Mouse (Mus musculus) CH12.LX (cell line): ENCODE data around the gene Zdhhc19. TPM values are rescaled to one million over a fixed set of nuclear protein-coding genes. Genes with fewer than 3 reads are reported as not detected.
A peak's percentile ranks its signal among the peaks of the same experiment; 100 is the strongest.

Experiments used
- DNase-seq: peaks from one replicate; pipeline ENCODE4 v3.0.0-alpha.2; 2013; ENCODE audit errors: extremely low read depth
- H3K27ac ChIP-seq: 2 replicates; pipeline ENCODE4 v1.5.1; 2012; ENCODE audit warnings: low read depth, mild to moderate bottlenecking, control low read depth, moderate library complexity; ENCODE audit not compliant: insufficient read depth
- H3K27me3 ChIP-seq: replicated peaks from 2 replicates; pipeline ENCODE3; 2012; ENCODE audit warnings: inconsistent platforms
- H3K36me3 ChIP-seq, 2 experiments: replicated peaks in 1 of 2; 2 replicates each; pipeline versions ENCODE3 to v1.6.1; 2012; ENCODE audit warnings: inconsistent platforms in 1 of 2, low read length in 1 of 2, mild to moderate bottlenecking in 1 of 2, mixed read lengths in 1 of 2, moderate library complexity in 1 of 2; ENCODE audit not compliant: control insufficient read depth in 1 of 2, insufficient read depth in 1 of 2
- H3K4me1 ChIP-seq, 2 experiments: 2 replicates each; pipeline ENCODE4 v1.6.1; 2012; ENCODE audit warnings: inconsistent platforms in 1 of 2, moderate library complexity in 1 of 2; ENCODE audit not compliant: insufficient read depth in 2 of 2, control insufficient read depth in 1 of 2
- H3K4me2 ChIP-seq: 2 replicates; pipeline ENCODE4 v1.6.1; 2012; ENCODE audit warnings: low read depth, mild to moderate bottlenecking, control low read depth; ENCODE audit not compliant: poor library complexity, insufficient read depth, severe bottlenecking
- H3K4me3 ChIP-seq, 3 experiments: fragments of 150-350 bp in 1 of 3; sonication (generic) in 1 of 3; replicated peaks in 1 of 3; 2 replicates each; pipeline versions ENCODE3 to v1.5.1; 2011 to 2012; ENCODE audit warnings: low read depth in 2 of 3, low read length in 2 of 3, mild to moderate bottlenecking in 2 of 3, moderate library complexity in 2 of 3, control low read depth in 1 of 3, improper control_type of control experiment in 1 of 3, inconsistent platforms in 1 of 3, mixed read lengths in 1 of 3; ENCODE audit not compliant: poor library complexity in 1 of 3
- H3K79me2 ChIP-seq: replicated peaks from 2 replicates; pipeline ENCODE4 v1.6.1; 2012; ENCODE audit warnings: mild to moderate bottlenecking, moderate library complexity; ENCODE audit not compliant: control insufficient read depth, poor library complexity, insufficient read depth, severe bottlenecking; ENCODE audit errors: extremely low read depth
- H3K9ac ChIP-seq: 2 replicates; pipeline ENCODE4 v1.6.1; 2012; ENCODE audit warnings: low read depth, mild to moderate bottlenecking, control low read depth, moderate library complexity; ENCODE audit not compliant: insufficient read depth
- H3K9me3 ChIP-seq: replicated peaks from 2 replicates; pipeline ENCODE3; 2012; ENCODE audit warnings: low read length, inconsistent platforms, mixed read lengths
- CHD1 ChIP-seq: IDR thresholded peaks from 2 replicates; pipeline ENCODE4 v1.6.1; 2012; ENCODE audit warnings: low read depth, low read length, improper control_type of control experiment, inconsistent platforms
- CTCF ChIP-seq, 2 experiments: IDR thresholded peaks in 1 of 2; conservative IDR thresholded peaks in 1 of 2; 2 replicates each; pipeline ENCODE4 v1.5.1; 2011 to 2012; ENCODE audit warnings: low read depth in 2 of 2, low read length in 2 of 2, improper control_type of control experiment in 1 of 2, inconsistent platforms in 1 of 2, mild to moderate bottlenecking in 1 of 2, moderate library complexity in 1 of 2
- ELF1 ChIP-seq: IDR thresholded peaks from 2 replicates; pipeline ENCODE4 v1.6.1; 2014; ENCODE audit warnings: low read depth, mild to moderate bottlenecking, inconsistent platforms, low read length, improper control_type of control experiment
- EP300 ChIP-seq: IDR thresholded peaks from 2 replicates; pipeline ENCODE4 v1.6.1; 2011; ENCODE audit warnings: low read length, improper control_type of control experiment
- GABPA ChIP-seq: IDR thresholded peaks from 2 replicates; pipeline ENCODE4 v1.6.1; 2012; ENCODE audit warnings: low read depth, low read length, improper control_type of control experiment, inconsistent platforms; ENCODE audit not compliant: insufficient replicate concordance
- HCFC1 ChIP-seq: IDR thresholded peaks from 2 replicates; pipeline ENCODE4 v1.6.1; 2012; ENCODE audit warnings: low read depth, mild to moderate bottlenecking, inconsistent platforms, low read length, improper control_type of control experiment
- IRF4 ChIP-seq: IDR thresholded peaks from 2 replicates; pipeline ENCODE4 v1.6.1; 2014; ENCODE audit warnings: low read depth, mild to moderate bottlenecking, inconsistent platforms, low read length, improper control_type of control experiment
- KAT2A ChIP-seq: IDR thresholded peaks from 2 replicates; pipeline ENCODE4 v1.6.1; 2012; ENCODE audit warnings: low read length, improper control_type of control experiment, inconsistent platforms; ENCODE audit not compliant: insufficient replicate concordance
- MAZ ChIP-seq: IDR thresholded peaks from 2 replicates; pipeline ENCODE4 v1.6.1; 2012; ENCODE audit warnings: low read depth, mild to moderate bottlenecking, inconsistent platforms, low read length, improper control_type of control experiment, moderate library complexity
- POLR2A ChIP-seq: IDR thresholded peaks from 2 replicates; pipeline ENCODE4 v1.6.1; 2011; ENCODE audit warnings: low read depth, mild to moderate bottlenecking, improper control_type of control experiment, low read length
- SIN3A ChIP-seq: IDR thresholded peaks from 2 replicates; pipeline ENCODE4 v1.6.1; 2012; ENCODE audit warnings: low read length, improper control_type of control experiment, inconsistent platforms
- TBP ChIP-seq: conservative IDR thresholded peaks from 2 replicates; pipeline ENCODE4 v1.6.1; 2011; ENCODE audit warnings: low read depth, low read length, improper control_type of control experiment
- TCF12 ChIP-seq: IDR thresholded peaks from 2 replicates; pipeline ENCODE4 v1.6.1; 2014; ENCODE audit warnings: low read depth, mild to moderate bottlenecking, inconsistent platforms, low read length, improper control_type of control experiment
- USF1 ChIP-seq: IDR thresholded peaks from 2 replicates; pipeline ENCODE4 v1.6.1; 2014; ENCODE audit warnings: low read depth, mild to moderate bottlenecking, inconsistent platforms, low read length, improper control_type of control experiment
- USF2 ChIP-seq: conservative IDR thresholded peaks from 2 replicates; pipeline ENCODE4 v1.6.1; 2011; ENCODE audit warnings: low read depth, low read length, improper control_type of control experiment
- ZC3H11A ChIP-seq: IDR thresholded peaks from 2 replicates; pipeline ENCODE4 v1.6.1; 2012; ENCODE audit warnings: low read depth, mild to moderate bottlenecking, inconsistent platforms, low read length, improper control_type of control experiment
- ZKSCAN1 ChIP-seq: IDR thresholded peaks from 2 replicates; pipeline ENCODE4 v1.6.1; 2012; ENCODE audit warnings: low read depth, inconsistent platforms, low read length, improper control_type of control experiment, borderline replicate concordance
- ZMIZ1 ChIP-seq: IDR thresholded peaks from 2 replicates; pipeline ENCODE4 v1.6.1; 2012; ENCODE audit warnings: low read depth, mild to moderate bottlenecking, inconsistent platforms, low read length, improper control_type of control experiment
- ZNF384 ChIP-seq: IDR thresholded peaks from 2 replicates; pipeline ENCODE4 v1.6.1; 2012; ENCODE audit warnings: low read depth, low read length, improper control_type of control experiment, inconsistent platforms
- dilution Hi-C: fragments of 300-500 bp; cut with MboI; formaldehyde crosslinking; loops from 2 replicates; pipeline ENCODE4 v1.14.3; 2020; ENCODE audit warnings: low sequenced_read_pairs; ENCODE audit not compliant: extremely low pct_unique_long_range_greater_than_20kb, extremely low pct_ligation_motif_present
- in situ Hi-C: fragments of 300-500 bp; cut with MboI; formaldehyde crosslinking; loops from 3 replicates; pipeline ENCODE4 v1.14.3; 2019; ENCODE audit warnings: low sequenced_read_pairs, low pct_ligation_motif_present, low pct_unique_long_range_greater_than_20kb, mixed read lengths
- polyA plus RNA-seq: library from polyadenylated mRNA; unstranded; fragments of >175 nt; gene quantifications from 2 replicates; pipeline ENCODE4 v1.2.1, GENCODE M21; 2012; ENCODE audit warnings: low read depth; ENCODE audit not compliant: insufficient read length
- total RNA-seq, 2 experiments: library from RNA; depleted of rRNA; stranded (reverse); fragments of 300-350 nt in 1 of 2; fragments of >200 nt in 1 of 2; gene quantifications; 2 replicates each; pipeline ENCODE4 v1.2.3; 2012 to 2014

Gene Zdhhc19
- total and polyA plus RNA-seq, 3 experiments = not detected

GRCm38 (mm10) chr16:32599151-32599550, 103.1 kb downstream of the Zdhhc19 start:
- Histone ChIP-seq H3K4me1 (peaks cover 5 to 10% of the 10 kb centered on the region in 2 experiments; a peak in 3 of 4 replicates), H3K9me3 (no peaks in the 10 kb centered on the region), H3K9ac (no peak overlapping the region), H3K4me2 (no peak overlapping the region), H3K79me2 (no peaks in the 10 kb centered on the region), H3K4me3 (no peak overlapping the region), H3K27ac (no peak overlapping the region), H3K27me3 (no peaks in the 10 kb centered on the region), H3K36me3 (no peaks in the 10 kb centered on the region)
- in situ Hi-C loops = no loop called here
- TF ChIP-seq KAT2A (no peak), POLR2A (no peak), EP300 (no peak), SIN3A (no peak)
- DNase-seq = no peak
- dilution Hi-C loops = no loop called here

- H3K36me3 ChIP-seq = no peaks in the 10 kb centered on the region
- H3K27me3 ChIP-seq = no peaks in the 10 kb centered on the region
- dilution Hi-C loops (no loop called here), in situ Hi-C loops (no loop called here)
- H3K9me3 ChIP-seq = no peaks in the 10 kb centered on the region
- no peaks in the 10 kb centered on the region for H3K79me2 ChIP-seq
- H3K4me1 ChIP-seq = peaks cover 4 to 5% of the 10 kb centered on the region in 2 experiments; a peak in 3 of 4 replicates
- no peak overlapping the region for H3K4me3 ChIP-seq
- H3K9ac ChIP-seq = no peak overlapping the region
- TF ChIP-seq HCFC1 (no peak), ZKSCAN1 (no peak), CTCF (conservative IDR thresholded peaks at IDR 0.05 in 1 of 2, IDR thresholded peaks at IDR 0.05 in 1 of 2; ENCODE audit: low read depth in 2 of 2, low read length in 2 of 2) (no peak), USF2 (no peak), ZMIZ1 (no peak)
- TF ChIP-seq, all 38 proteins: peak for 0
- Histone ChIP-seq H3K4me2 (no peak overlapping the region), H3K27ac (no peak overlapping the region)
- no peak for DNase-seq
These were observed 106.2 kb downstream of the Zdhhc19 start for GRCm38 (mm10) chr16:32602193-32602685.

- no peaks in the 10 kb centered on the region for H3K27me3 ChIP-seq
- TF ChIP-seq ELF1 (peak; percentile 49), CHD1 (peak; percentile 5; the same call in 1 of the 2 replicates), MAZ (0 out of 2 replicates have a peak, but pooled peaks have one; percentile 26), USF1 (no peak), ZC3H11A (no peak), KAT2A (no peak), CTCF (conservative IDR thresholded peaks at IDR 0.05 in 1 of 2, IDR thresholded peaks at IDR 0.05 in 1 of 2; ENCODE audit: low read depth in 2 of 2, low read length in 2 of 2) (no peak), TCF12 (0 out of 2 replicates have a peak, but pooled peaks have one; percentile 33), ZMIZ1 (no peak), ZKSCAN1 (no peak), GABPA (no peak), ZNF384 (0 out of 2 replicates have a peak, but pooled peaks have one; percentile 24), TBP (no peak), IRF4 (no peak)
- no peak for DNase-seq
- no peaks in the 10 kb centered on the region for H3K36me3 ChIP-seq
- no peak overlapping the region for H3K4me2 ChIP-seq
- peaks cover 37% of the 10 kb centered on the region for H3K79me2 ChIP-seq
- peaks cover 0 to 35% of the 10 kb centered on the region in 2 experiments; a peak in 2 of 4 replicates for H3K4me1 ChIP-seq
- H3K9me3 ChIP-seq = no peaks in the 10 kb centered on the region
- dilution Hi-C loops (no loop called here), in situ Hi-C loops (loop anchor here (5.0 kb wide), 1 partner anchor 35 kb away; no protein-coding TSS in a partner anchor)
- H3K4me3 ChIP-seq = no peak overlapping the region
- H3K9ac ChIP-seq = peak overlapping the region; percentile 1; the same call in 1 of the 2 replicates
- H3K27ac ChIP-seq = no peak overlapping the region
These were observed 111.7 kb downstream of the Zdhhc19 start for GRCm38 (mm10) chr16:32607562-32608343.
